Mouse (Mus musculus): ENCODE results near the gene Eif4a3.

Eif4a3 gene

DNA sequence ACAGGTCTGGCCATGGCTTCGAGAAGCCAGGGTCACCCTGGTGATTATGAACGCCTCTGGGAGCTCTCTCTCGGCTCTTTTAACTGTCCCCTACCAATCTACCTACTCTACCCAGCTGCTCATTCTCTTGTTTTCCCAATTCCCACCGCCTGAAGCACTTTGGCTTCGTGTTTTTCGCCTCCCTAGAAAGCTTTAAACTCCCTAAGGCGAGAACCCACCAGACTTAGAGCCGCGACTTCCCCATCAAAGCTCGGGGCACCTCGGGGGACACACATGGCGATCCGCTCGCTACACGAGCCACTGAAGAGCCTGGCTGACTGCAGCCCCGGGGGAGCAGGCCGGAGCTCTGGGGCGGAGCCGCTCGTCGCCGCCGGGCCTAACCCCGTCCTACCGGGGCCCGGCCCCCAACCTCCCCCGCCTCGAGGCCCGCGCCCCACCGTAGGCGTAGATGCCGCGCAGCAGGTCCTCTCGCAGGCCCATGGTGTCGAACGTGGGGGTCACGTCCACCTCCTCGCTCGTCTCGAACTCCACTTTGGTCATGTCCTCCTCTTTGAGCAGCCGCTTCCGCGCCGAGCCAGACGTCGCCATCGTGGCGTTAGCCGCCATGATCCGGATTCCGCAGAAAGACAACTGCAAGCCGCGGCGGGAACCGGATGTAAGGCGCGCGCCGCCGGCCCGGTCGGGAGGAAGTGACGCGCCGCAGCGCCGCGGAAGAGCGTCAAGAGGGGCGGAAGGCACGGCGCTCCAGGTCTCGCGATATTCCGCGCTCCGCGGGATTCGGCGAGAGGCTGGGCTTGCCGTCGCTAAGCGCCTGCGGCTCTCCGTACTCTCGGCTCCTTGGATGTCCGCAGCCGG lies at the start of gene Eif4a3:
Gene Eif4a3, minus strand, starts transcription at position 699 of the 855 bp plus-strand sequence.
- DNase-seq (ENCODE audit: low spot score) = peak; percentile 95

DNA sequence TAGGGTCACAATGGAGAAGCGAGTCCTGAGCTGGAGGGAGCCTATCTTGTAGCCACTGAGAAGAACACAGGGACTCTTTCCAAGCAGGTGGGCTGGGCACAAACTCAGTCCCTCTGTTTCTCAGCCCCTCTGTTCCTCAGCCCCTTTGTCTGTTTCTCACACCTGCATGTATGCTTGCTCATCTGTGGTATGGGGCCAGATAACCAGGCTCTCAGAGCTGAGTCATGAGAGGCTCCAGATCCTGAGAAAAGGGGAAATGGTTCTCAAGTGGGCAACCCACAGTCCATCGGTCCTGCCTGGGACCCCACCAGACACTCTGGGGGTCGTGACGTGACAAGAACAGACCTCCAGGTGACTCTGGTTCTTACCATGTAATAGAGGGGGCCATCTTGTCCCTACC lies 47.2 kb upstream of the Eif4a3 start:
- DNase-seq (ENCODE audit: low spot score) = no peak

DNA sequence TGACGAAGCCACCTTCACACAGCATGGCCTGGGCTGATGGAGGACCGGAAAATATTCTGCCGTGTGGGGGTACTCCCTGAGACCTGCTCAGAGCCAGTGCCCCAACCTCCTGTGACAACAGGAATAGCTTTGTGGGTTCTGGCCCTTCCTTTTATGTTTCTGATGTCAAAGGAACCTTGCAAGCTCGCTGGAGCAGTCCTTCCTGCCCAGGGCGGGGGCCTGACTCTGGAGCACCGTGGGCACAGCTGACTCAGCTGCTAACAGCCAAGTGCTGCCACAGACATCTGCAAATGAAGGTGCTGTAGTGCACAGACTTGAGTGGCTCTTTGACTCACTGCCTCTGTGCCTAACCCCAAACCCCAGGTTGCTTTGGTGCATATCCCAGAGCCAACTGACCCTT lies 45.0 kb upstream of the Eif4a3 start:
- no peak for DNase-seq (ENCODE audit: low spot score)

DNA sequence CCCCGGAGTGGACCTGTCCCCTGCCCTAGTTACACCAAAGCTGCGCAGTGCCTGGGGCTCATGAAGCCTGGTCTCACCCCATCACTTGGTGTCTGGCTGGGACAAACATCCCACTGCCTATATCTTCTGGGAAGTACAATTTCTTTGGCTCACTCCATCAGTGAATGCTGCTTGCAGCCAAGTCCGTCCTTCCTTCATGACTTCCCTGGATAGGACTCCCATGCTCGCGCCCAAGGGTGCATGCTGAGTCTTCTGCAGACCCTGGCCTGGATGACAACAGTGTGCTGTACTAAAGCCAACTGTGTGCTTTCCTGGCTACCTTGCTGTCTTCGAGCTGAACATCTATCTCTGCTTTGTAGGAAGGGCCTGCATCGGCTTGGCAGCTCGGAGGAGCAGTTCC lies 44.3 kb upstream of the Eif4a3 start:
- DNase-seq (ENCODE audit: low spot score) = no peak

DNA sequence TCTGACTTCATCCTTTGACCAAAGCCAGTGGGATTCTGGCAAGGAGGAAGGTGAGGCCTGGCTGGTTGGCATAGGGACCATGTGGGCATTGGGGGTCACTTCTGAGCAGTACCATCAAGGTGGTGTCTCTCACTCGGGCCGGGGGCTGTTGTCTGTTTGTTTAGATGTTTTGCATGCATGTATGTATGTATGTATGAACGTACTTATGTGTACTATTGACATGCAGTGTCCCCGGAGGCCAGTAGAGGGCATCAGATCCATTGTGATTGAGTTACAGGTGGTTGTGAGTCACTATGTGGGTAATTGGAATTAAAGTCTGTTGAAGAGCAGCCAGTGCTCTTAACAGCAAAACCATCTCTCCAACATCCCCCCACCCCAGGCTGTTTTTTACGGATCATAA lies 39.7 kb upstream of the Eif4a3 start:
- peak; percentile 59 for DNase-seq (ENCODE audit: low spot score)

DNA sequence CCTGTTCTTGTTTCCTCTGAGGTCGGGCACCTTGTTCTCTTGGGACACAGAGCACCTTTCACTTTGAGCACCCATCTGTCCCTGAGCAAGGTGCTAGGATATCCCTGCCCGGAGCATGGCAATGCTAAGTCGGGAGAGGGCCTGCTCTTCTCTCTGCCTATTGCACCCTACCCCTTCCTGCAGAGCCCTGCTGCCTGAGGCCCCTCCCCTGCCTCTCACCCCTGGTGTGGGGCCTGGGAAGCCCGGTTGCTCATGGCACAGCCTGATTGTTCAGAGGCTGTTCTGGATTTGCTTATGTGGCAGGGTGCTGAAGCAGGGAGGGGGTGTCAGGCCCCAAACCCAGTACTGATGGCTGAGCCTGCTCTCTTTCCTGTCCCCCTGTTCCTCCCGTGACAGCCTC lies 39.3 kb upstream of the Eif4a3 start:
- DNase-seq (ENCODE audit: low spot score) = no peak

DNA sequence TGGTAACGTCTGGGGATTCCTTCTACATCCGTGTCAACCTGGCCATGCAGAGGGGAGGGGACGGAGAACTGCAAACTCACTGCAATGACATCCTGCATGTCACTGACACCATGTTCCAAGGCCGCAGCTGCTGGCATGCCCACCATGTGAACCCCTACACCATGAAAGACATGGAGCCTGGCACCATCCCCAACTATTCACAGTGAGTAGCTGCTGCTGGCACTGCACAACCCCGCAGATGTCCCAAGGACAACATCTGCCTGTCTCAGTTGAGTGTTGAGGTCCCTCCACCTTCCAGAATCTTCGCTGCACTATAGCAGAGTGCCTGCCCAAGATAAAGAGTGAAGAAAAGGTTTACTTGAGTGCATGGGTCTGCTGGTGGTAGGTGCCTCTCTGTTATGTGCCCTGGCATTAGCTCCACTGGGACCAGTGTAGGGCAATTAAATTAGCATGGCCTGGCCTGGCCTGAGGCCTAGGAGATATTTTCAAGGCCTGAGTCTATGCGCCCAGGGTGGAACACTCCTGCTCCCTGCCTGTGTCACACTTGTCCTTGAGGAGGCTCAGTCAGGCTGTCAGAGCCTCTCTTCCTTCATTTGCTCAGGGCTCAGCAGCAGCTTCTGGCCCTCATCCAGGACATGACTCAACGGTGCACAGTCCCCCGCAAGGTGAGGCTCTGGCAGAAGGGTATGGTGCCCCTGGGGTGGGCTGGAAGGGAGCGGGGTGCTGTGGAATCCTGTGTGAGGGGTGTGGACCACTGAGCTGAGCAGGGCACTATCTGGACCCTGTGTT lies 38.6 kb upstream of the Eif4a3 start:
- DNase-seq (ENCODE audit: low spot score) = no peak

DNA sequence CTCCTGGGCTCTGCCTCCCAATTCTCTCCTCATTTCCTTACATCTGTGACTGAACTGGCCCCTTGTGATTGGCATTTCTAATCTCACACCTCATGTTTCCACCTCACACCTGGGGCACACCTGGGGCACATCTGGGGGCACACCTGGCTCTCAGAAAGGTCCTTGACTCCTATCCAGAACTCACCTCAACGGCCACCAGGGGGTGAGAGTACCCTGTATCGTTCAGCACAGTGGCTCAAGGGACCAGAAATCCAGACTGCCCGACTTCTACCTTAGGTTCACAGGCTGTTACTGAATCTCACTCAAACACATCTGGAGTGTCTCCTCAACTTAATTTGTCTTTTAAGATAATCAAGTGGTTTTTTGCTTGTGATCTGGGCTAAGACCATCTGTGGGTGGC lies 32.1 kb upstream of the Eif4a3 start:
- DNase-seq (ENCODE audit: low spot score) = no peak

DNA sequence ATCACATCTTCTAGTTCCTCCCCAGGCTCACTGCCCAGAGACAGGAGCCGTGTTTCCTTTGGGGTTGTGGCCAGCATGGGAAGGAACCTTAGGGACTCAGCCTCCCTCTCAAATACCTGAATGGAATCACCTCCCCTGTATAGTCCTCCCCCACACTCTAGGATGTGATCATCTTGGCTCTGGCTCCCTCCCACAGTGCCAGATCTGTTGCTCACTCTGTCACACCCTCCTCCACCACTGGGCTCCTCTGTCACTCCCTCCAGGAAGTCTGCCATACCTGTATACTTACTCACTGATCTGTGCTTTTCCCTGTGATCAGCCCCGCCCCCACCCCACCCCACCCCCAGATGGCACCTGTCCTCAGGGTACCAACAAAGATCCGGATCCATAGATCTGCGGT lies 30.7 kb upstream of the Eif4a3 start:
- no peak for DNase-seq (ENCODE audit: low spot score)

DNA sequence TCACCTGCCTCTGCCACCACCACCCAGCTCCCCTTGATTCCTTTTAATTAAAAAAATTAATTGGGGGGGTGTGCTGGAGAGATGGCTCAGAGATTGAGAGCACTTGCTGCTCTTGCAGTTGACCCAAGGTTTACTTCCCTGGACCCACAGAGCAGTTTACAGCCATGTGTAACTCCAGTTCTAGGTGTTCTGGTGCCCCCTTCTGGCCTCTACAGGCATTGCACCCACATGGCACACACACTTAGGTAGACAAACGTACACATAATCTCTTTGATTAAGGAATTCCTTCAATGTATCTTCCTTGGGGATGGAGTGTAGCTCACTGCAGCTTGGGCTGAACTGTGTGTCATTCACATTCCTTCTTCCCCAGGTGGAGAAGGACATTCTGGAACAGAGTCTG lies 25.2 kb upstream of the Eif4a3 start:
- DNase-seq (ENCODE audit: low spot score) = no peak

DNA sequence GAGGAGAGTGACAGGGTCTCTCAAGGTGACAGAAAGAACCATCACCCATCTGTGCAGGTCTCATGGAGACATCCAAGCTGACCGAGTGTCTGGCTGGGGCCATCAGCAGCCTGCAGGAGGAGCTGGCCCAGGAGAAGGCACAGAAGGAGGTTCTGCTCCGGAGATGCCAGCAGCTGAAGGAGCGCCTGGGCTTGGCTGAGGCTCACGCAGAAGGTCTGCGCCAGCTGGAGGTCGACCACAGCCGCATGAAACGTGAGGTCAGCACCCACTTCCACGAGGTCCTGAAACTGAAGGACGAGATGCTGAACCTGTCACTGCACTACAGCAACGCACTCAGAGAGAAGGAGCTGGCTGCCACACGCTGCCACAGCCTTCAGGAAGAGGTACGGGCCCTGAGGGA lies 22.6 kb upstream of the Eif4a3 start:
- DNase-seq (ENCODE audit: low spot score) = no peak

DNA sequence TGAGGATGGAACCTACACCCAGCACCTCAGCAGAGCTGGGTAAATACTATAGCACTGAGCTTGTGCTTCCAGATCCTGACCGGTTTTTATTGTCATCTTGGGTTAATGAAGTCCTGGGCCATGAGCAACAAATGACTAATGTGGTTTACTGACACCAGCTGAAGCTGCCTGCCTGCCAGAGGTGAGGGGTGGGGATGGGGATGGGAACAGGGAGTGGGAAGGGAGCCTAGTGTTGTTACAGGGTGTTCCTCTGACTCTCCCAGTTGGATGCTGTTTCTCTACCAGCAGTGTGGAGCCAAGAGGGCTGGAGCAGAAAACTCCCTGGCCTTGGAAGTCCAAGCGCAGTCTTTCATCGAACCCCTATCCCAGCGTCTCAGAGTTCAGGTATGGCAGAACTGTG lies 16.8 kb upstream of the Eif4a3 start:
- no peak for DNase-seq (ENCODE audit: low spot score)

DNA sequence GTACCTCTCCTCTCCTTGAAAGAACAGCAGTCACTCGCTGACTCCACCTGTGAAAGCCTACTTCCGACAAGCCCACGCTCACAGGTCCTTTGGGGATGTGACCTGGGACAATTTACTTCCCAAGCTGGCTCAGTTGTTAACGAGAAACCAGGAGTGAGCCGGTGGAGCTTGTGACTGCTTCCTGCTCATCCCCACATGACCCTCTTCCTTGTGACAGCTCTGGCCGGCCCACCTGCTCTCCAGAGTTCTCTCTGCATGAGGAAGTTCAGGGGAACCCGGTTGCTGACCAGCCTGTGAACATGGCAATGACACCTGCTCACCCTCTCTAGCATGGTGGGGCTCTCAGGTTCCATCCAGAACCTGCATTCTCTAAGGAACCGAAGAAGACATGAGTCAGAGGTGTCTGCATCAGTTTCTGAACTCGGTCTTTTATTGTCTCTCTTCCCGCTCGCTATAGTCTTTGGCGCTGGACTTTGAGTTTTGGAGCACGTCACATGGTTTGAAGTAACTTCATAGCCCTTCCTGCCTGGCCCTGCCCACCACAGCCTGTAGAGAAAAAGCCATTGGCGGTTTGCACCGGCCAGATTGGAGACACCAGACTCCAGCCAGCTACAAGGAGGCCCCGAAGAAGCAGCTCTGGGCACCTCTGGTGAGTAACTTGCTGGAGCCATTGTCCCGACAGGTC lies 14.5 kb upstream of the Eif4a3 start:
- peak; percentile 86 for DNase-seq (ENCODE audit: low spot score)

DNA sequence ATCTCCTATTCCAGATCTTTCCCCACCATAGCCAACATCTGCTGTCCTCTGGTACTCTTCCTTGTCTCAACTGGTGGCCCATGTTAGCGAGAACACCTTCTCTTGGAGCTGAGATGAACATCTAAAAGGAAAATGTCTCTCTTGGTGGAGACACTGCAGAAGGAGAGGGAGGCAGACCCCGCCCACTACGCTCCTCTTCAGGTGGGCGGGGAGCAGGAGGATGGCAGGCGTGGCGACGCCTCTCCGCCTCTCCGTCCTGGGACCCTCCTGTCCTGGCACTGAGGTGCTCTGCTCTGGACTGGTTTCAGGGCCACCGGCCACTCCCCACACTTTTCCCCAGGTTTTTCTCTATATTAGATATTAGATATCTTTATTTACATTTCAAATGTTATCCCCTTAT lies 10.7 kb upstream of the Eif4a3 start:
- DNase-seq (ENCODE audit: low spot score) = no peak

DNA sequence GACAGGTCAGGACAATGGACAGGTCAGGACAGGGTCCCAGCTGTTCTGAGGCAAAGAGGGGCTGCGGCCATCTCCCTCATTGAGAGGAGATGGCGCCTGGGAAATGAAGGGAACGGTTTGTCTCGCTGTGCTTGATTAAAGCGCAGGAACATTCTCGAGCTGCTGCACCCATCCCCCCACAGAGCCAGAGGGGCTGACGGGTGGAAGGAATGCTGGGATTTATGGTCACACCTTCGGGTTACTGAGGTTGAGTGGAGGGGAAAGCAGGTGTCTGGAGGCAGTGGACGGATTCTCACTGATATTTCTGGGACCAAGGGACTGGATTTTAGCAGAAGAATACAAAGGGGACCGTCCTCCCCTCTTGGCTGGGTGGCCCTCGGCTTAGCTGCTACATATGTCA lies 8.0 kb upstream of the Eif4a3 start:
- DNase-seq (ENCODE audit: low spot score) = no peak

DNA sequence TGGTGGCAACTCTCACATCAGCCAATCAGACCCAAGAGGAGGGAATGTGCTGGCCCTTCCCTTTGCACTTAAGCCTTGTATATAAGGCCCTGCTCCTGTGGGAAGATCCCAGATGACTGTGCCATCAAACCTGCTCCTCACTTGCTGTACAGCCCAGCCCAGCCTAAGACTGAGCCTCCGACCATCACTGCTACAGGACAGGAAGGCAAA lies 7.7 kb upstream of the Eif4a3 start, which contains the start of gene Card14:
Gene Card14, plus strand, starts transcription at position 111 of the 210 bp plus-strand sequence.
- DNase-seq (ENCODE audit: low spot score) = no peak

DNA sequence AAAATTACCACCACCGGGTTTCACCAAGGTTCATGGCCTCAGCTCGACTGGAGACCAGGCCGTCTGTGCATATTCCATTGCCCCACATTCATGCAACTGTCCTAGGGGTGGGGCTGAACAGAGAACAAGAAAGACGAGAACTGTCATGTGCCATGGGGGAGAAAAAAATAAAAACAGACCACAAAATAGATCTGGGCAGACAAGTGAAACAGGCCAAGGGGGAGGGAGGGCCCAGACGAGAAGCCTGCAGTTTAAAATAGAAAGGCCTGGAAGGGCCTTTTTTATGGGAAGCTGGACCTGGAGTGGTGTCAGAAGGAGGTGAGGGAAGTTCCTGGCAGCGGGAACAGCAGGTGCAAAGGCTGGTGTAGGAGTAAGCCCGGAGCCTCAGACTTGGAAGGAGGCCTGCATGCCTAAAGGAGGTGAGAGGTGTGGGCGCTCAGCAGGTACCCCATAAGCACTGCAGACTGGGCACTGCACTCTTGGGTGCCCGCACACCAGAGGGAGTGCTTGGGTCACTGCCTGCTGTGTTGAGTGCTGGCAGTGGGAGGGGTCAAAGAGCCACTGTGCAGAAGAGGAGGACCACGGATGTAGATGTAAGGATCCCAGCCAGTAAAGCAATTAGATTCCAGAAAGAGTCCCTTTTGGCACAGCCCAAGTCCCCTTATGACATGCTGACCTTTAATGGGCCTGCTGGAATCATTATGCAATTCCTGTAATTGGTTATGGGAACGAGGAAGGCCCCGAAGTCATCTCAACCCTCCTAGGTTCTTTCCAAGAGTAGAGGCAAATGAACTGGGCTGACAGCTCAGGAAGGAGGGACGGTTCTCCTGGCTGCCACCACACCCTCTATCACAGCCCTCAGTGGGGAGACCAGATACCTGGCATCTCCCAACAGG lies 7.1 kb upstream of the Eif4a3 start:
- no peak for DNase-seq (ENCODE audit: low spot score)

DNA sequence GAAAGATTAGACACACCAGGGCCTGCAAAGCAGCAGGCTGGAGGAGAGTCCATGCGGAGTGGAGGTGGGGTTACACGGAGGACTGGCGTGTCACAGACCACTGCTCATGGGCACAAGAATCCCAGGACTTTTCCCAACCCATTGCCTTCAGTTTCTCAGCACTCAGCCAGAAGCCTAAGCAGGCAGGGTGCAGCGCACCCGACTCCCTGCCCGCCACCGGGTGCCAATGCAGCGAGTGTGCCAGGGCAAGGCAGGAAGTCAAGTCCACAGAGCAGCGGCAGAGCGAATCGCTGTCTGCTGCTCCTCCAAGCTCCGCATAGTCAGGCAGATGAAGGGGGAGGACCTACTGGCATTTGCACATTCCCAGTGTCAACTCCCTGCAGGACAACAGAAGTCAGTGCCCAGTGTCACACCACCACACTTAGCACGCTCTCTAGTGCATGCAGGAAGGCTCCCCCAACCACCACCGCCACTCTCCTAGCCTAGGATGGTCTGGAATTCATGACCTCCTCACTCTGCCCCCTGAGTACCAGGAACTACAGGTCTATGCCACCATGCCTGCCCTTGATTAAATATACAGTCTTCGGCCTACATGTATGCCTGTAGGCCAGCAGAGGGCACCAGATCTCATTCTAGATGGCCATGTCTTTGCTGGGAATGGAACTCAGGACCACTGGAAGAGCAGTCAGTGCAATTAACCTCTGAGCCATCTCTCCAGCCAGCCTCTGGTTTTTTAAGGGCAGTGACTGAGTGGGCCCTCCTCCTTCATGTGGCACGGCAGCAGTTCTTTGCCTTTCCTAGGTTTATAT lies 5.2 kb upstream of the Eif4a3 start:
- DNase-seq (ENCODE audit: low spot score) = peak; percentile 47

DNA sequence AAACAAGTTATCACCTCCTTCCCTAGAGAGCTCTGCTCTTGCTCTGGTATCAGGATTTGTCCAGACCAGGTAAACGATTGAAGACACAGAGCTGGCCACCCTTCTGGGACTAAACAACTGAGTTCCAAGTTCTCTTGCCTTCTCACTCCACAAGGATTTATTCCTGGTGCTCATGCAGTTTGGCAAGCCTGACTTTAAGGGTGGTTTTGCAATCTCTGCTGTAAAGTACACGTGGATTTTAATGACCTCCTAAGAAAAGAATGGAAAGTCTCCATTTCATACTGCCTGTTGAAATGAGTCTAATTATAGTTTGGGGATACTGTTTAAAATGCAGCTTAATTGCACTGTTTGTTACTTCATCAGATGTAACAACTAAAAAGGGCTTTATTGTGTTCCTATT lies 1.1 kb upstream of the Eif4a3 start:
- DNase-seq (ENCODE audit: low spot score) = no peak

DNA sequence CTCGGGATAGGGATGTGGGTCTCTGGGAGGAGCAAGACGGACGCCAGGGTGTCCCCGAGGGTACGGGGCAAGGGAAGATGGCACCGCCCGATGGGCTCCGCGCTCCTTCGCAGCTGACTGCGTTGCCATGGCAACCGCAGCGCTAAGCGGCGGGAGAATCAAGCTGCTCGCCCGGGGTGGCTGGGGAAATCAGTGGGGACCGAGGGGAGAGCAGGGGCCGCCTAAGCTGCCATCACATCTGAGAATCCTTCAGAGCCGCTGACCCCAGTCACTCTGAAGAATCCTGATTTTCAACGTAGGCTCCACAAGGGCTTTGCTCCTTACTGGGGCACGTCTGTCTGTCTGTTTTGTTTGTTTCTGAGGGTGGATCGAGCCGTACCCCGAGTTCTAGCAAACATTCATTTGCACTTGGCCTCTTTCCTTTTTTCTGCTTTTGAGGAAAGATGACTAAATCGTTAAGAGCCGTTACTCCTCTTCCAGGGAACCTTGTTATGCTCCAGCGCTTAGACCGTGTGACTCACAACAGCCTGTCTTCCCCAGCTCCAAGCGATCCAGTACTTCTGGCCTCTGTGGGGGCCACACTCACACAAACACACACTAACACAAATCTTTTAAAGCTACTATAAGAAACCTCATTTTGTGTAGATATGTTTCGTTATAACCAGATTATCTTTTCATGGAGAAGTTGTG lies 502 bp upstream of the Eif4a3 start:
- DNase-seq (ENCODE audit: low spot score) = no peak

DNA sequence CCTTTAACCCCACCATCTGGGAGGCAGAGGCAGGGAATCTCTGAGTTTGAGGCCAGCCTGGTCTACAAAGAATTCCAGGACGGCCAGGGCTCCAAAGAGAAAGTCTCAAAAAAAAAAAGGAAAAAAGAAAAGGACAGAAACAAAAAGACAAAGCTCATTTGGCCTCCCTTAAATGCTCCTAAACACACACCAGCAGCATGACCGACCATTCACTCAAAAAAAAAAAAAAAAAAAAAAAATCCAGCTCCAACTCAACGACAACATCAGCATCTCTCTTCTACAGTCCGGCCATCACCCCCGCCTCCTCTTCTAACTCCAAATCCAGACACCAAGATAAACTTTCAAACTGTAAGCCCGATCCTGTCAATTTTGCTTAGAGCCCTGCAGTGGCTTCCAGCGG lies 972 bp downstream of the Eif4a3 start:
- DNase-seq (ENCODE audit: low spot score) = no peak
